Mouse (Mus musculus) liver, adult 2 months (tissue): ENCODE measurements at regions not wholly inside any gene's neighbourhood (a gene's known extent, or its start where the extent isn't known, plus 50 kb on each side); places are given as distances from the start of the nearest gene placed in this dataset.
A peak's percentile ranks its signal among the peaks of the same experiment; 100 is the strongest.

ENCODE experiments used
- DNase-seq: peaks from one replicate; pipeline ENCODE4 v3.0.0-alpha.2; 2011; ENCODE audit warnings: low read depth, low spot score; ENCODE audit errors: extremely low read depth
- H3K27ac ChIP-seq: fragments of 200-500 bp; replicated peaks from 2 replicates; pipeline ENCODE4 v1.5.1; 2012; ENCODE audit warnings: low read depth, mild to moderate bottlenecking, control low read depth, inconsistent platforms, low read length; ENCODE audit not compliant: insufficient read depth
- H3K27me3 ChIP-seq: fragments of 200-500 bp; 2 replicates; pipeline ENCODE4 v1.6.1; 2012; ENCODE audit warnings: mild to moderate bottlenecking, moderate library complexity, low read length, inconsistent platforms; ENCODE audit not compliant: control insufficient read depth, insufficient read depth
- H3K36me3 ChIP-seq: fragments of 200-500 bp; 2 replicates; pipeline ENCODE4 v1.6.1; 2012; ENCODE audit warnings: low read length, inconsistent platforms; ENCODE audit not compliant: control insufficient read depth, insufficient read depth
- H3K4me1 ChIP-seq: fragments of 200-500 bp; 2 replicates; pipeline ENCODE4 v1.6.1; 2011; ENCODE audit warnings: low read length; ENCODE audit not compliant: control insufficient read depth, insufficient read depth
- H3K4me3 ChIP-seq: fragments of 200-500 bp; 2 replicates; pipeline ENCODE4 v1.5.1; 2011; ENCODE audit warnings: low read depth, mild to moderate bottlenecking, control low read depth, low read length, moderate library complexity; ENCODE audit not compliant: insufficient read depth
- H3K79me2 ChIP-seq: fragments of 200-500 bp; 2 replicates; pipeline ENCODE4 v1.6.1; 2012; ENCODE audit warnings: inconsistent platforms, mild to moderate bottlenecking, low read length, moderate library complexity; ENCODE audit not compliant: control insufficient read depth, insufficient read depth
- H3K9ac ChIP-seq: fragments of 200-500 bp; 2 replicates; pipeline ENCODE4 v1.6.1; 2012; ENCODE audit warnings: low read depth, mild to moderate bottlenecking, control low read depth, inconsistent platforms, low read length
- CTCF ChIP-seq: fragments of 200-500 bp; IDR thresholded peaks from 2 replicates; pipeline ENCODE4 v1.5.1; 2011; ENCODE audit warnings: low read depth, low read length, control low read depth
- POLR2A ChIP-seq: fragments of 200-500 bp; IDR thresholded peaks from 2 replicates; pipeline ENCODE4 v1.6.1; 2011; ENCODE audit warnings: low read length, control low read depth; ENCODE audit not compliant: insufficient read depth; ENCODE audit errors: extremely low read depth
- WGBS: fragments of 180-500 bp; shearing (Covaris S2); methylation state at CpG from one replicate; pipeline ENCODE4 v1.1.7; 2018; 5-methylcytosine and 5-hydroxymethylcytosine counted together

DNA sequence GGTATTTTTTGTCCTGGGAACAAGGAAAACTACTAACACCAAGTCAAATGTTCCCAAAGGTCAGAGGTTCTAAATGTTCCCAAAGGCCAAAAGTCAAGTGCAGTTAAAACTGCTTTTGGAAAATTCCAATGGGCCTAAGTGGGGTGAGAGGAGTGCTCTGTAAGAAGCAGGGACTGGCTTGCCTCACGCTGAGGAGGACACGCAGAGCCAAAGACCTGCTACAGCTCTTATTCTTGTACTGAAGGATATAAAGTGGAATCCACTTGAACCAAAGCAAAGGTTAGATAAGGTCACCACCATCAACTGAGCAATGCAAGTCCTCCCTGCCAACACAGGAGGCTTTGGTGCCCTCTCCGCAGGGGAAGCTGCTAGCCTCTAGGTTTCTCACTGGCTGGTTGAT is 260.3 kb upstream of the Prok2 start:
- WGBS = 85% methylated on average over 3 of the region's 3 CpGs
- no peak overlapping the region for H3K4me3 ChIP-seq
- no peaks in the 10 kb centered on the region for H3K27me3 ChIP-seq
- no peak overlapping the region for H3K27ac ChIP-seq
- DNase-seq = peak; percentile 42
- H3K4me1 ChIP-seq = peaks cover 3% of the 10 kb centered on the region; the same call in 1 of the 2 replicates
- TF ChIP-seq POLR2A = no peak
- TF ChIP-seq CTCF = no peak
- no peak overlapping the region for H3K9ac ChIP-seq
- no peaks in the 10 kb centered on the region for H3K79me2 ChIP-seq
- H3K36me3 ChIP-seq = no peaks in the 10 kb centered on the region

GRCm38 (mm10) chr6:99985322-99985721 is 259.1 kb upstream of the Prok2 start:
- Histone ChIP-seq H3K79me2 (no peaks in the 10 kb centered on the region), H3K9ac (no peak overlapping the region), H3K27ac (no peak overlapping the region), H3K27me3 (no peaks in the 10 kb centered on the region), H3K4me3 (no peak overlapping the region), H3K36me3 (no peaks in the 10 kb centered on the region), H3K4me1 (no peaks in the 10 kb centered on the region)
- no peak for TF ChIP-seq CTCF
- no peak for TF ChIP-seq POLR2A
- 87% methylated on average over 5 of the region's 5 CpGs for WGBS
- no peak for DNase-seq

- H3K27me3 ChIP-seq = no peaks in the 10 kb centered on the region
- H3K9ac ChIP-seq = no peak overlapping the region
- no peak for TF ChIP-seq POLR2A
- TF ChIP-seq CTCF = no peak
- no peaks in the 10 kb centered on the region for H3K4me1 ChIP-seq
- no peak overlapping the region for H3K27ac ChIP-seq
- no peaks in the 10 kb centered on the region for H3K36me3 ChIP-seq
- WGBS = 79% methylated on average over 10 of the region's 10 CpGs
- H3K79me2 ChIP-seq = no peaks in the 10 kb centered on the region
- no peak overlapping the region for H3K4me3 ChIP-seq
- no peak for DNase-seq
Measured at GRCm38 (mm10) chr6:99984856-99985224, 258.6 kb upstream of the Prok2 start.

DNA sequence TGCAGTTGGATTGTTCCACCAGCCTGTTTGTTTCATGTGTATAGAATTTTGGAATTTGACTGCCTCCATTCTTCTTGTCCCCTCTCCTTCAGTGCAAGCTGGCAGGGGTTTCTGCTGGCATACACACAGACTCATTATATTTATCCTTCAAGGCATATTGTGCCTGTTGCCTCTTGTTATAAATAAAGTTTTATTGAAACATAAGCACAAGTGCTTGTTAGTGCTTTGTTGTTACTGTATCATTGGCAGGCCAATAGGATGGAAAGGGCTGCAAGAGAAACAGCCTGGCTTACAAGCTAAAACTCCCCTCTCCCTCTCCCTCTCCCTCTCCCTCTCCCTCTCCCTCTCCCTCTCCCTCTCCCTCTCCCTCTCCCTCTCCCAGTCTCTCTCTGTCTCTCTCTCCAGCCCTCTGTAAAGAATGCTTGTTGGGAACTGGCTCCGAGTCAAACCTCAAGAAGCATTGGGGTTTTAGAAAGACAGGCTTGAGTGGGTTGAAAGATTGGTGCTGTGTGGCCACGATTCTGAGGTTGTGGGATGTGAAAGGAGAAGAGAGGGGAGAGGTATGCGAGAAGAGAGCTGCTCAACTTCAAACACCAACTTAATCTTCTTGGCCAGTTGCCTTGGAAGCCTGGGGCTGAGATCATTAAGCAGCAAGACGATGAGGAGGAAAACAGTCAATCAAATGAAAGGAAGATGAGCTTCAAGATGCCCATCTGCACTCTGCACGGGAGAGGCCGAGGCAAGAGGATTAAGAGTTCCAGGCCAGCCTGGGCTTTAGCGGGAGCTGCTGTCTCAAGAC is 258.1 kb upstream of the Prok2 start:
- Histone ChIP-seq H3K27ac (no peak overlapping the region), H3K27me3 (no peaks in the 10 kb centered on the region), H3K36me3 (no peaks in the 10 kb centered on the region), H3K9ac (no peak overlapping the region), H3K4me3 (no peak overlapping the region), H3K4me1 (no peaks in the 10 kb centered on the region), H3K79me2 (no peaks in the 10 kb centered on the region)
- TF ChIP-seq CTCF = no peak
- no peak for TF ChIP-seq POLR2A
- 69% methylated on average over 7 of the region's 7 CpGs for WGBS
- DNase-seq = no peak

DNA sequence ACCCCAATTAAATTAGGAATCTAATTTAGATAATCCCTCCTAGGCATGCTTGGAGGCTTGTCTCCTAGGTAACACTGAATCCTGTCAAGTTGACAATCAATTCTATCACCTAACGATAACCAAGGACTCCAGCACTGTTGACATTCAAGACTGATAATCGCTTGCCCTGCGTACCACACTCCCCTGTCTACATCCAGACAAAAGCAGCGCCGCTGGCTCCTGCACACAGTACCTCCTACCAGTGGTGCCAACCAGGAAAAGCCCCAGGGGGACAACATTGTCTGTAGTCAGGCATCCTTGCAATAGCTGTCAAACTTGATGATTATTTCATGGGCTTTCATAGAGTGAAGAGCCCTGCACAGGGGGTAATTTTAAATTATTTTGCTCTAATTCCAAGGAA is 253.4 kb upstream of the Prok2 start:
- 81% methylated on average over 5 of the region's 5 CpGs for WGBS
- Histone ChIP-seq H3K4me3 (no peak overlapping the region), H3K79me2 (no peaks in the 10 kb centered on the region), H3K27me3 (no peaks in the 10 kb centered on the region), H3K9ac (no peak overlapping the region), H3K36me3 (no peaks in the 10 kb centered on the region), H3K4me1 (peaks cover 9% of the 10 kb centered on the region), H3K27ac (no peak overlapping the region)
- DNase-seq = no peak
- TF ChIP-seq CTCF (no peak), POLR2A (no peak)

GRCm38 (mm10) chr6:99978164-99978746 is 252.1 kb upstream of the Prok2 start:
- DNase-seq = peak; percentile 84
- Histone ChIP-seq H3K27me3 (no peaks in the 10 kb centered on the region), H3K9ac (no peak overlapping the region), H3K4me3 (no peak overlapping the region), H3K27ac (no peak overlapping the region), H3K79me2 (no peaks in the 10 kb centered on the region), H3K4me1 (peaks cover 10% of the 10 kb centered on the region), H3K36me3 (no peaks in the 10 kb centered on the region)
- TF ChIP-seq POLR2A (no peak), CTCF (no peak)
- WGBS = 29% methylated on average over 6 of the region's 6 CpGs
